ENCODE assay signal across 25 mouse cellular contexts in the genomic region with DNA sequence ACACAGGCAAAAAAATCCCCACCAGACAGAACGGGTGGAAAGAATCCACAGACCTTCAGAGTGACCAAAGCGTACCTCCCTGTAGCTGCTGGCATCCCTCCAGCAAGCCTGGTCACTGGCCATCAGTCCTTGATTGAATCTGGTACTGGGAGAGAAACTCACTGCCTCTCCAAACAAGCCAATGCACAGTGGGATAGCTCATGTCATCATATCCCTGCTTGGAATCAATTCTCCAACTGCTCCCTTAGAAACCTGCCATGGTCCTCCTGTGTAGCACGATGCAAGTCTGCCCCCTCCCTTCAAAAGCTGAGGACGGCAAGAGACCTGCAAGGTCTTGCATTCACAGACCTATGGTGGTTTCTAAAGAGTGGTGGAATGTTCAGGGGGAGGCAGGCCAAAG. TPM values are rescaled to one million over a fixed set of nuclear protein-coding genes. Genes with fewer than 3 reads are reported as not detected.
DNase-seq lines count a peak whose midpoint lies in the region; ATAC-seq and TF ChIP-seq lines count a peak whose summit lies in the region.
"Had no signal": no experiment of that assay in that cellular context is flagged by ENCODE, and none has a peak within 500 bp of the region (broad histone marks: within the 10 kb centered on the region; RNA-seq: fewer than 3 reads in every experiment).

No protein-coding gene starts in this region.

- H3K27ac ChIP-seq in cerebellum, adult 2 months (ENCODE audit: insufficient read depth, low read length): no peak overlapping the region
- H3K27ac ChIP-seq in kidney, postnatal 0 days: no peak overlapping the region
- H3K27ac ChIP-seq in kidney, embryonic 14.5 days (ENCODE audit: low read depth, low read length): no peak overlapping the region
- no peak overlapping the region for H3K27ac ChIP-seq in neural tube, embryonic 13.5 days (replicated peaks)
- no peak overlapping the region for H3K27ac ChIP-seq in neural tube, embryonic 14.5 days (ENCODE audit: low read depth, low read length)
- H3K27ac ChIP-seq: embryonic facial prominence, embryonic 10.5 days; forebrain, embryonic 15.5 days; liver, embryonic 14.5 days had no signal

- peak; percentile 67 to 68 for DNase-seq in cerebellum, postnatal 14 days
- DNase-seq in cerebellum, adult 2 months: no peak
- DNase-seq in kidney, postnatal 0 days (ENCODE audit: low spot score): no peak
- DNase-seq in neural tube, embryonic 10.5 days (ENCODE audit: extremely low spot score, low spot score): no peak
- no peak for DNase-seq in adipocyte (ENCODE audit: low spot score)
- DNase-seq: adrenal gland, postnatal 36 days; cerebellum, adult 18-20 months; gastrocnemius, postnatal 25 days; heart, adult 18-20 months; heart, postnatal 10 days; kidney, postnatal 10 days; lung, embryonic 14.5 days; midbrain, embryonic 14.5 days; right cerebral cortex, postnatal 25 days; spleen, adult 18-20 months; thymus, postnatal 36 days had no signal

- H3K27me3 ChIP-seq in cerebellum, adult 2 months (ENCODE audit: control insufficient read depth, insufficient read depth, low read length): no peaks in the 10 kb centered on the region; the same call in 1 of the 2 replicates
- peaks cover 21% of the 10 kb centered on the region for H3K27me3 ChIP-seq in kidney, postnatal 0 days (ENCODE audit: insufficient read depth, low read length)
- peaks cover 47% of the 10 kb centered on the region for H3K27me3 ChIP-seq in kidney, embryonic 14.5 days (ENCODE audit: control insufficient read depth, insufficient read depth, low read length)
- peaks cover 44% of the 10 kb centered on the region for H3K27me3 ChIP-seq in neural tube, embryonic 13.5 days
- H3K27me3 ChIP-seq in neural tube, embryonic 14.5 days (ENCODE audit: control insufficient read depth, insufficient read depth, low read length): peaks cover 10% of the 10 kb centered on the region

- no peak overlapping the region for H3K4me3 ChIP-seq in cerebellum, adult 2 months (replicated peaks; ENCODE audit: insufficient read depth, low read depth, low read length)
- no peak overlapping the region for H3K4me3 ChIP-seq in kidney, postnatal 0 days (replicated peaks; ENCODE audit: low read depth, low read length)
- no peak overlapping the region for H3K4me3 ChIP-seq in kidney, embryonic 14.5 days (ENCODE audit: low read length)
- no peak overlapping the region for H3K4me3 ChIP-seq in neural tube, embryonic 13.5 days
- H3K4me3 ChIP-seq in neural tube, embryonic 14.5 days (ENCODE audit: low read depth, low read length): no peak overlapping the region
- H3K4me3 ChIP-seq: embryonic facial prominence, embryonic 10.5 days; heart, embryonic 12.5 days; myocyte had no signal

- no peaks in the 10 kb centered on the region for H3K9me3 ChIP-seq in kidney, postnatal 0 days (replicated peaks; ENCODE audit: low read length)
- no peaks in the 10 kb centered on the region for H3K9me3 ChIP-seq in kidney, embryonic 14.5 days (ENCODE audit: control insufficient read depth, low read length)
- H3K9me3 ChIP-seq in neural tube, embryonic 13.5 days: no peaks in the 10 kb centered on the region
- H3K9me3 ChIP-seq in neural tube, embryonic 14.5 days (ENCODE audit: control insufficient read depth, low read length): no peaks in the 10 kb centered on the region
- H3K9me3 ChIP-seq: embryonic facial prominence, embryonic 10.5 days; forebrain, embryonic 15.5 days; heart, embryonic 12.5 days had no signal

- ATAC-seq in kidney, postnatal 0 days (replicated peaks; ENCODE audit: low FRiP score, low read depth): no peak
- no peak for ATAC-seq in kidney, embryonic 14.5 days (ENCODE audit: low FRiP score, low TSS enrichment)
- ATAC-seq in neural tube, embryonic 13.5 days (ENCODE audit: low read depth): no peak
- no peak for ATAC-seq in neural tube, embryonic 14.5 days (ENCODE audit: low read depth)
- ATAC-seq: forebrain, embryonic 15.5 days; intestine, postnatal 0 days had no signal

- no peaks in the 10 kb centered on the region for H3K4me1 ChIP-seq in cerebellum, adult 2 months (ENCODE audit: control insufficient read depth, insufficient read depth, low read length)
- H3K4me1 ChIP-seq in kidney, postnatal 0 days (replicated peaks; ENCODE audit: insufficient read depth, low read length): no peaks in the 10 kb centered on the region
- H3K4me1 ChIP-seq in kidney, embryonic 14.5 days (ENCODE audit: control insufficient read depth, insufficient read depth, low read length): 0 out of 2 replicates have a peak, but pooled peaks cover 6% of the 10 kb centered on the region
- H3K4me1 ChIP-seq in neural tube, embryonic 13.5 days (replicated peaks): peaks cover 39% of the 10 kb centered on the region
- H3K4me1 ChIP-seq in neural tube, embryonic 14.5 days (ENCODE audit: control insufficient read depth, insufficient read depth, low read length): peaks cover 17% of the 10 kb centered on the region; the same call in 1 of the 2 replicates

- no peak overlapping the region for H3K9ac ChIP-seq in kidney, postnatal 0 days (ENCODE audit: low read depth, low read length)
- H3K9ac ChIP-seq in kidney, embryonic 14.5 days (ENCODE audit: low read depth, low read length): no peak overlapping the region
- H3K9ac ChIP-seq in neural tube, embryonic 13.5 days: no peak overlapping the region
- no peak overlapping the region for H3K9ac ChIP-seq in neural tube, embryonic 14.5 days (replicated peaks; ENCODE audit: low read depth, low read length)
- H3K9ac ChIP-seq: forebrain, embryonic 15.5 days; heart, embryonic 12.5 days; liver, embryonic 14.5 days; lung, embryonic 14.5 days had no signal

- no peak for TF ChIP-seq POLR2A in cerebellum, adult 2 months (IDR thresholded peaks at IDR 0.05; ENCODE audit: borderline replicate concordance, insufficient read depth, low read length)

- no peak overlapping the region for H3K4me2 ChIP-seq in kidney, postnatal 0 days (ENCODE audit: low read length)
- H3K4me2 ChIP-seq in kidney, embryonic 14.5 days (replicated peaks; ENCODE audit: low read depth, low read length): no peak overlapping the region
- H3K4me2 ChIP-seq in neural tube, embryonic 13.5 days: peak overlapping the region; percentile 94; the same call in 1 of the 2 replicates
- peak overlapping the region; percentile 93; the same call in 1 of the 2 replicates for H3K4me2 ChIP-seq in neural tube, embryonic 14.5 days (ENCODE audit: low read depth, low read length)
- H3K4me2 ChIP-seq: heart, embryonic 12.5 days; lung, embryonic 14.5 days had no signal

- 11% methylated on average over 4 of the region's 4 CpGs for WGBS in cerebellum, adult 2 months
- WGBS in kidney, postnatal 0 days: 50% methylated on average over 4 of the region's 4 CpGs
- WGBS in kidney, embryonic 14.5 days: 55% methylated on average over 4 of the region's 4 CpGs
- 62% methylated on average over 4 of the region's 4 CpGs for WGBS in neural tube, embryonic 13.5 days
- WGBS in neural tube, embryonic 14.5 days: 63% methylated on average over 4 of the region's 4 CpGs

- no peak for TF ChIP-seq CTCF in cerebellum, adult 2 months (IDR thresholded peaks at IDR 0.05; ENCODE audit: borderline replicate concordance, insufficient read depth, low read depth, low read length)
- TF ChIP-seq CTCF in kidney, postnatal 0 days (IDR thresholded peaks at IDR 0.05; ENCODE audit: low read depth): peak; percentile 27; the same call in 1 of the 2 replicates

- no peaks in the 10 kb centered on the region for H3K36me3 ChIP-seq in kidney, postnatal 0 days (ENCODE audit: insufficient read depth, low read length)
- no peaks in the 10 kb centered on the region for H3K36me3 ChIP-seq in kidney, embryonic 14.5 days (ENCODE audit: control insufficient read depth, insufficient read depth, low read length)
- H3K36me3 ChIP-seq in neural tube, embryonic 13.5 days: no peaks in the 10 kb centered on the region
- H3K36me3 ChIP-seq in neural tube, embryonic 14.5 days (ENCODE audit: control insufficient read depth, insufficient read depth, low read length): no peaks in the 10 kb centered on the region
- H3K36me3 ChIP-seq: embryonic facial prominence, embryonic 10.5 days; forebrain, embryonic 15.5 days; heart, embryonic 12.5 days had no signal

RNA-seq across cellular contexts. Expression of gene Vstm2b, which starts 1.2 kb away (rescaled TPM):
- 25.0 and 32.9 TPM in 2 replicates for polyA plus RNA-seq in cerebellum, adult 2 months (2012; rRNA removed)
- 3.9 and 4.5 TPM in 2 replicates for polyA plus RNA-seq in kidney, postnatal 0 days (2015; fragmentation: Nextera tagmentation; extraction: Ambion mirVana)
- polyA plus RNA-seq in kidney, embryonic 14.5 days (2014; fragmentation: Nextera tagmentation; extraction: Ambion mirVana): 8.9 and 10.1 TPM in 2 replicates
- 22.1 and 23.0 TPM in 2 replicates for polyA plus RNA-seq in neural tube, embryonic 13.5 days (2015; fragmentation: Nextera tagmentation; extraction: Ambion mirVana)
- polyA plus RNA-seq in neural tube, embryonic 14.5 days (2014; fragmentation: Nextera tagmentation; extraction: Ambion mirVana): 37.0 and 39.5 TPM in 2 replicates
- polyA plus RNA-seq: myocyte had no signal

Comparison
In these comparisons a context has a peak if more than half of its experiments do, and no peak if none do; other contexts are left out.
1. DNase-seq: peak in cerebellum, postnatal 14 days (2 of 2); none in cerebellum, adult 2 months (0 of 2), kidney, postnatal 0 days (single experiment), neural tube, embryonic 10.5 days (single experiment) and adipocyte (single experiment).
2. H3K4me2 ChIP-seq: peak in neural tube, embryonic 13.5 days (single experiment) and neural tube, embryonic 14.5 days (single experiment); none in kidney, postnatal 0 days (single experiment) and kidney, embryonic 14.5 days (single experiment).